Mouse (Mus musculus) inflammation-experienced regulatory T-cells (primary cell): ENCODE measurements around the gene Zbtb37. TPM values are rescaled to one million over a fixed set of nuclear protein-coding genes. Genes with fewer than 3 reads are reported as not detected.

Experiments used
- polyA plus RNA-seq, 2 experiments: library from polyadenylated mRNA; unstranded; fragments of 100-300 nt; shearing (Covaris generic); gene quantifications; one replicate each; pipeline ENCODE4 v1.2.1; 2017

Gene Zbtb37
- 10 to 100 TPM in 1 of 2 experiments, 1 to 10 TPM in 1; 9.2 to 10.3 TPM for polyA plus RNA-seq

GRCm38 (mm10) chr1:161034435-161035280, at the start of gene Zbtb37:
Gene Zbtb37, minus strand, starts transcription at chr1:161034849.

GRCm38 (mm10) chr1:161070352-161071271, 36.0 kb upstream of the Zbtb37 start, which contains the start of the genes Dars2 and Cenpl:
Gene Dars2, minus strand, starts transcription at chr1:161070658.
Gene Cenpl, plus strand, starts transcription at chr1:161070713.

GRCm38 (mm10) chr1:160978071-160978735, 56.4 kb downstream of the Zbtb37 start, which contains the start of gene Serpinc1:
Gene Serpinc1, plus strand, starts transcription at chr1:160978585.

Other genes starting within 250 kb of the Zbtb37 start
- gene Rabgap1l, start 241.6 kb downstream of the Zbtb37 start, polyA plus RNA-seq, result 100 to 1,000 TPM; 194 to 331 TPM
- gene Rc3h1, start 128.4 kb downstream of the Zbtb37 start, polyA plus RNA-seq, result 10 to 100 TPM; 10.2 to 14.2 TPM
- 10 to 100 TPM in 1 of 2 experiments, 1 to 10 TPM in 1; 3.0 to 16.1 TPM for gene Serpinc1, start 56.3 kb downstream of the Zbtb37 start, polyA plus RNA-seq
- 10 to 100 TPM; 12.3 to 12.8 TPM for gene Dars2, start 35.8 kb upstream of the Zbtb37 start, polyA plus RNA-seq
- gene Cenpl, start 35.9 kb upstream of the Zbtb37 start, polyA plus RNA-seq, result 10 to 100 TPM; 12.2 to 16.6 TPM
- gene Klhl20, start 96.7 kb upstream of the Zbtb37 start, polyA plus RNA-seq, result 10 to 100 TPM; 26.8 to 30.0 TPM
- gene Ankrd45, start 107.8 kb upstream of the Zbtb37 start, polyA plus RNA-seq, result under 1 TPM; 0.20 to 0.29 TPM
- under 1 TPM in 1 of 2 experiments, not detected in 1; 0.13 TPM for gene Tex50, start 124.5 kb upstream of the Zbtb37 start, polyA plus RNA-seq
- gene Prdx6, start 216.4 kb upstream of the Zbtb37 start, polyA plus RNA-seq, result 100 to 1,000 TPM; 240 to 318 TPM